Mouse (Mus musculus) kidney, adult 11 months (tissue): ENCODE results near the gene Tmem178b.

Experiments
- DNase-seq: peaks from one replicate; pipeline ENCODE4 v3.0.0; 2022

The Tmem178b gene

DNA sequence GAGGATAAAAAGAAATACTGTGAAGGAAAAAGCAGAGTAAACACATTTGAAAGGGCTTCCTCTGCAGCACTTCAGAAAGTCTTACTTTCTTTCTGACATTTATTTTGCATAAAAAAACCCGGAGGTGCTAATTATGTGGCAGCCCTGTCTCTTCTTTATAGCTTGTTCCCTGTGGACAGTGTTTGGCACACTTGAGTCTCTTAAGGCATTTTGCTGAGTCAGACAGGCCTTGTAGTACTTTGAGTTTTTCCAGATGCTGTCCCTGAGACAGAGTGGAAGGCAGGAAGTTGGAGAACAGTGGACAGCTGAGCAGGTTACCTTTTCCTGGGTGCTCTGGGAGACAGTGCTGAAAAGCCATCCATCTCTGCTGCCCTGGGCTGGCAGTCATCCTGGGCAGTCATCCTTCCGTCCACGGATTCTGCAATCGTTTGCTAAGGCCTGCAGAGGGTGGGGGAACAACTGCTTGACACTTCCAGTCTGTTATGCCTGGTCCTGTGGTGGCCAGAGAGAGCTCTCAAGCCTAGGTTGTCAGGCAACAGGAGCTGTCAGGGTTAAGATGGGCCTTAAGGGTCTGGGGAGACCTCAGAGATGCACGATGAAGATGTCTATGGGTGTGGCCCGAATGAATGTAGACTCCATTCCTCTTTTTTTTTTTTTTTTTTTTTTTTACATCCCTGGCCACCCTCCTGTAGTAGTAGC lies 46.1 kb downstream of the Tmem178b start:
- no peak for DNase-seq

- no peak for DNase-seq
Observed at GRCm38 (mm10) chr6:39926442-39926841, 53.4 kb downstream of the Tmem178b start.

DNA sequence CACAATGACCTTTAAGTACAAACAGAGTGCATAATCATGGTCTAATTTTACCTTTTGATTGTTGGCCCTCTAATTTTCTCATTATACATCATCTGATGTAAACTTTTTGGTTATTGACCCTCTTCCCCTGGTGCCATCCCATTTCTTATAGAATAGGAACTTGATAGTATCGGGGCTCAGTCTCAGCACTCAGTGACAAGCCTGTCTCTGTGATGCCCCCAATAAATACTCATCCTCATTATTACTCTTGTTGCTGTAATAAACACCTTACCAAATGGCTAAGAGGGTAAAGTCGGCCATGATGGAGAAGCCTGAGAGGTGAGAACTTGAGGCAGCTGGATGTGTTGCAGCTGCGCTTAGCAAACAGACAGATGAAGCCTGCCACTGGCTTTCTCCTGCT lies 63.5 kb downstream of the Tmem178b start:
- no peak for DNase-seq

DNA sequence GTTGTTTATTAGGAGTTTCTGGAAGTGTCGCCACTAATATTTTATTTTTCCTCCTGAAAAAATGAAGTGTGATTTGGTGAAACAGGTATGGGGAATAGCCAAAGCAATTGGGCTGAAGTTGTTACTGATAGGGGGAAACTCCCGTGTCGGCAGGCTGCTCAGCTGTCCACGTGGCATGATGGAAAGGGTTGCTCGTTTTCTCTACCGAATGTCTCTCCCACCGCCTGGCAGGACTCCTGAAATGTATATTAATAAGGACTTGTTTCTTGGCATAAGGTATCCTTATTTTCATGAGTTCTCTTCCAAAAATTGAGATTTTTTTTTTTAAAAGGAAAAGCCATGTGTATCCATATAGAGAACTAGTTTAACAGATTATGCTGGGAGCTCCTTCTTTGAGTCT lies 67.8 kb downstream of the Tmem178b start:
- DNase-seq: no peak

DNA sequence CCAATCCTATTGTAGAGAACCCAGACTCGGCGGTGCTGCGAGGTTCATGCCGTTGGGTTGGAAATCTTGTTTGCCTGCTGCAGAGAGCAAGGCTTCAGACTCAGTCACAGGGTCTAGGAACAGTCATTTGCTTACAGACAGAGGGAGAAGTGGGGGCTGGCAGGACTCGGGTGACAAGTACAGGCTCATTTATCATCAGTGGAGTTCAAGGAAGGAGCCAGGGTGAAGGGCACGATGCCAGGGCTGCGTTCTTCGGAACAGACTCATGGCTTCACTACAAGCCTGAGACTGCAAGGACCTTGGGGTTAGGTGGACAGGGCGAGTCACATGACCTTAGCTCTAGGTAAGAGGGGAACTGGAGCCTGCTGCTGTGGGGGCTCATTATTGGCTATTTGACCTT lies 71.8 kb downstream of the Tmem178b start:
- DNase-seq: no peak

DNA sequence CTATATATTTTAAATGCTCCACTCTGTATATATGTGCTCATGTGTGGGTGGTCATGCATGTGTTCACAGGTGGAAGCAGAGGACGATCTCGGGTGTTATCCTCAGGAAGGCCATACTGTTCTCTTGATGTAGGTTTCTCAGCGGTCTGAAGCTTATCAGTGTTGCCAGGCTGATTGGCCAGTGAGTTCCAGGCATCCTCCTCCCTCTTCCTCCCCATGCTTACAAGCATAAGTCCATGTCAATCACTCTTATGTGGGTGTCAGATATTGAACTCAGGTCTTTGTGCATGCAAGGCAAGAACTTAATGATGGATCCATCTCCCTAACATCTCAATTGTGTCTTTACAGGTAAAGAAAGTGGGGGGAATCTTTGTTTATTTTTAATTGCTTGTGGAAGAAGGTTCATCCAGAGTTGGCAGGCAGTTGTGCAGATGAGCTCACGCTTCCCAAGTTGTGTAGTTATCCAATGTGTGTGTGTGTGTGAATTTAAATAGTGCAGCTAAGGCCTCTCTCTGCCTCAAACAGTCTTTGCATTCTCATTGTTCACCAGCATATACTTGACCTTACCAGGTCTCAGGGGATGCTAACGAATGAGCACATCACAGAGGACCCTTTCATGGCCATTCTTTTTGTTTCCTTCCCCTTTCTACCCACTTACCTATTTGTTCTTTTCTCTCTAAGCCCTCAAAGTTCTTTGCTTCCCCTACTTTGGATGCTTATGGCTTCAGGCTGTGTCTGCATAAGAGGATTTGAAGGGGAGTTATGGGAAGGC lies 72.8 kb downstream of the Tmem178b start:
- DNase-seq: no peak

DNA sequence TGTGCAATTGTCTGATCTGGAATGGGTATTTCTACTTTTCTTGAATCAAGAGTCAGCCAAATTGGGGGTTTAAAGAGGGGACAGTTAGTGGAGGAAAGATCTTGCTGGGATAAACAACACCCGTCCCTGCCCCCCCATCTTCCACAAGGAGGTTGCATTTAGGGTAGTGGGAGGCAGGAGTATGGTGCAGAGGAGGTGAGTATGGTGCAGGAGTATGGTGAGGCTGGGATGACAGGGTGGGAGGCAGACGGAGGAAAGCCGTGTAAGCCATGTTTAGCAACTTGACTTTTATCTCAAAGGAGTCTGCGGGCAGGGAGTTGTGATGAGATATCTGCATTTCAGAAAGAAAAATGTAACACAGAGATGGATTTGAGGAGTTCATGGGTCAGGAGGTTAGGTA lies 73.5 kb downstream of the Tmem178b start:
- no peak for DNase-seq

GRCm38 (mm10) chr6:39953951-39954350 lies 80.9 kb downstream of the Tmem178b start:
- no peak for DNase-seq

- no peak for DNase-seq
Observed at GRCm38 (mm10) chr6:39955211-39955610, 82.1 kb downstream of the Tmem178b start.

- DNase-seq: no peak
Observed at GRCm38 (mm10) chr6:39964606-39965005, 91.5 kb downstream of the Tmem178b start.

GRCm38 (mm10) chr6:39970281-39970680 lies 97.2 kb downstream of the Tmem178b start:
- DNase-seq: no peak

DNA sequence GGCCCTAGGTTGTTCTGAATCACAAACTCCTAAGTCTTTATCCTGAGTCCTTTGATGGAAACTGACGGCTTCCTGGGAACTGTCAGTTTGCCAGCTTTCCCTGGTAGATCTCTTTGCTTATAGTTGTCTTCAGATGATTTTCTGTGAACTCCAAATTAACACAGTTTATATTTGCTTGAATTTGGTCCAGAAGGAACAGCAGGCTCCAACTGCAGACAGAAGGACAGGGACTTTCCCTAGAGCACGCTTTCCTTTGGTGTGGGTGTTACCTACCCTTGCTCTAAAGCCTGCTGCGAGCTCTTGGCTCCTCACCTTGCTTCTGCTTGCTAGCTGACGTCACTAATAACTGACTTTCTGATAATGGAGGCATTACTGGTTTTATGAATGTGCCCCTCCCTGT lies 105.9 kb downstream of the Tmem178b start:
- no peak for DNase-seq

- no peak for DNase-seq
Observed at GRCm38 (mm10) chr6:39990772-39991171, 117.7 kb downstream of the Tmem178b start.

DNA sequence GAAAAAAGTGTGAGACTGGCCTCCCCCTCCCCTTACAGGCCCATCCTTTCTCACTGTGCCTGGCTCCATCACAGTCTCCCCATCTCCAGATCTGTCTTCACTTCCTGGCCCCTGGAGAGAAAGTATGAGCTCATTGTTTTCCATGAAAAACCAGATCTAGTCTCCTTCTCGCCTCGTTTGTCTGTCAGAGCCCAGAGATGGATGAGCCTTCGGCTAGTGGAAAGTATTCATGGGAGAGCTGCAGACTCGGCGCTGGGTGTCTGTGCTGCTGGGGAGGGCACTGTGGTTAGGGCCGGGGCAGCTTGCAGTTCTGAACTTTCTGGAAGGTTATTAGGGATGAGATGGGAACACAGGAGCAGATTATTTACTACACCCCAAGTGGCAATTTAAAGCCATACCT lies 118.9 kb downstream of the Tmem178b start:
- no peak for DNase-seq

DNA sequence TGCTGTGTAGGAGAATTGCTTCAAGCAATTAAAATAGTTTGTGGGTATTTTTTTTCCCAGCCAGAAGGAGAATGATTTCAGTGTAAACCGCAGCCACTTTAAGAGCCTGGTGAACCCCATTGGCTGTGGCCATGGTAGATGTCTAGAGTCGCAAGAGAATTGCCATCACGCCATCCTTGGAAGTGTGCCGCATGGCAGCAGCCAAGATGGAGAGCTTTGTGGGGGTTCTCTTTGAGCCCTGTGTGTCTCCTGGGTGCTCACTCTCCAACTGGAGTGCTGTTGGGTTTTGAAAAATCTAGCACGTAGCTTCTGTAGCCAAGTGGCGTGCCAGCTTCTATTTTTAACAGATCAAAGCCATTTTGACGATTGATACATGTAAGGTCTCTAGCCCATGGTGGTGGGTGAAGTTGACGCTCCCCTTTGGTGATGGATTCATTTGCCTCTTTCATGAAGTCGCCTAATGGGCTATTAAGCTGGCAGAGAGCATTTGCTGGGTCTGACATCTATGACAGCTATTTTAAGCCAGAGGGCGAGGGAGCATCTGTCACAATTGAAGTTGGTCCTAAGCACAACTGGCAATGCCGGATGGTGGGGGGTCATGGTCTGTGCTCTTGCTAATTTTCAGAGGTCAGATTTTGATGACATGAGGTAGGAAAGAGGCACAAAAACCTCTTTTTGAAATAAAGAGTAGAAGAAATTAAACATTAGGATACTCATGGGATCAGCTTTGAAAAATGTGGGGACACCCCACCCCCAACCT lies 133.1 kb downstream of the Tmem178b start:
- no peak for DNase-seq

GRCm38 (mm10) chr6:40008166-40008907 lies 135.3 kb downstream of the Tmem178b start:
- no peak for DNase-seq

DNA sequence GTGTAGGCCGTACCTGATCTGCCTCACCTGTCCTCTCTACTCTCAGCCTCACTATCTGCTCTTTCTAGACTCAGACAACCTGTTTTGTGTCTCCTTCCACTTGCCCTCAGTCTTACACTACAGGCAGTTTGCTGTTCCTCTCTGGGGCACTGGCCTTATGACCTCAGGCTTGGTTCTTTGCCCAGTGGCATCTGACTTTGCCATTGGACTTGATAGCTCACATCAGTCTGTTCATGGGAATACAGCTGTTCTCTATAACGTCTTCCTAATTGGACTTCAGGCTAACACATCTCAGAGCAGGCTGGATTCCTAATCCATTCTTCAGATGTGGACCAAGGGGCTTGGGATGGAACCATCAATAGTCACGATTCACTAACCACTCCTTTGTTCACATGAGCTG lies 136.6 kb downstream of the Tmem178b start:
- DNase-seq: no peak

- no peak for DNase-seq
Observed at GRCm38 (mm10) chr6:40011066-40011465, 138.0 kb downstream of the Tmem178b start.

- DNase-seq: no peak
Observed at GRCm38 (mm10) chr6:40011609-40012008, 138.5 kb downstream of the Tmem178b start.

- DNase-seq: no peak
Observed at GRCm38 (mm10) chr6:40013407-40013806, 140.3 kb downstream of the Tmem178b start.

DNA sequence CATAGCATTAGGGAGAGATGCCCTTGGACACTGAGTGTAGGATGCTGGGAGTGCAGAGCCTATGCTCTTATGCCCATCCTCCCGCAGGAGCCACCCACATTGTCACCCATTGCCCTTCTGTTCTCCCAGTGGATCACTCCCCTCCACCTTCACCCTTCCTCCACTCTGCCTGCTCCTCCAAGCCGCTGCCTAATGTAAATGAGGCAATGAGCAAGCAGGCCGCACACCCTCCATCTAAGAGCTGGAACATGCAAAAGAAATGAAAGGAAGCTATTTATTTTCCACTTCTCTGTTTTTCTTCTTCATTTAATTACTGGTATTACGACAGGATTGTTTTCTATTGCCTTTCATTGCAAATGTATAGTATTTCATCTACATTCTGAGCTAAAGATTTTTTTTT lies 142.1 kb downstream of the Tmem178b start:
- no peak for DNase-seq

DNA sequence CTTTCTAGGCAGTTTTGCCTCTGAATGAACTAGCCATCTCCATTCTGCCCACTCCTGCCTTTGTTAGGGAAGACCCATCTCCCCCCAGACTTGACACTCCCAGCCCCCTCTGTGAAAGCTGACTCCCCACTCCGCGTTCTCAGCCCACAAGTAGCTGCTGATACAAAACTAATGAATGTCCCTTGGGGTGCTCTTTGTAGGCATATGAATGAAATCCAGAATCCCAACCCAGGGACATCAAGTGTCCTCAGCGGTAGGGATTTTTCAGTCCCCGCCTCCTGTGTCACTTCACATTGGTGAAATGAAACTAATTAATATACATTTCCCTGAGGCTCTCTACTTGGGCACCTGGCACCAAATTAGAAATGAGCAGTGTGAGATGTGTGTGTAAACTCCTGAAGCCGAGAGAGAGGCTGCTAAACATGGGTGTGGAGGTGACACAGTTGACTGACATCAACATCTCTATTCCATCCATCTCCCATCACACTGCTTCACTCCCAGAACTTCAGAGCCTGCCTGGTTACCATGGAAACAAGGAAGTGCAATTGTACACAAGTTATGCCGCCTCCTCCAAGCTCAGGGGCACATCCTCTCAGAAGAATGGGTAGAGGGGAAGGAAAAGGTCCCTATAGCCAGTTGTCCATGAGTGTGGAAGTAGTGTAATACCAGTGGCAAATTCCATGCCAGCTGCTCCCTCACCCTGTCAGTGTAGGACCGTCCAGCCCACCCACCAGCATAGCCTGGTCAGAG lies 142.8 kb downstream of the Tmem178b start:
- no peak for DNase-seq
